Mouse (Mus musculus) G1E (cell line): ENCODE data around the gene Spink2.

Experiments used
- CTCF ChIP-seq: IDR thresholded peaks from 2 replicates; pipeline ENCODE4 v1.5.1; 2012; ENCODE audit warnings: low read depth, low read length, inconsistent platforms, mixed read lengths
- TAL1 ChIP-seq: conservative IDR thresholded peaks from 2 replicates; pipeline ENCODE4 v1.6.1; 2012; ENCODE audit warnings: low read depth, low read length, inconsistent platforms, mixed read lengths

GRCm38 (mm10) chr5:77254402-77254801, 43.1 kb upstream of the Spink2 start:
- no peak for TF ChIP-seq TAL1
- TF ChIP-seq CTCF: no peak
